Mouse (Mus musculus) lung, postnatal 10 days (tissue): Measurements from ENCODE around the gene Tmem94.

Experiments used
- DNase-seq: peaks from one replicate; pipeline ENCODE4 v3.0.0; 2021

Tmem94 gene

DNA sequence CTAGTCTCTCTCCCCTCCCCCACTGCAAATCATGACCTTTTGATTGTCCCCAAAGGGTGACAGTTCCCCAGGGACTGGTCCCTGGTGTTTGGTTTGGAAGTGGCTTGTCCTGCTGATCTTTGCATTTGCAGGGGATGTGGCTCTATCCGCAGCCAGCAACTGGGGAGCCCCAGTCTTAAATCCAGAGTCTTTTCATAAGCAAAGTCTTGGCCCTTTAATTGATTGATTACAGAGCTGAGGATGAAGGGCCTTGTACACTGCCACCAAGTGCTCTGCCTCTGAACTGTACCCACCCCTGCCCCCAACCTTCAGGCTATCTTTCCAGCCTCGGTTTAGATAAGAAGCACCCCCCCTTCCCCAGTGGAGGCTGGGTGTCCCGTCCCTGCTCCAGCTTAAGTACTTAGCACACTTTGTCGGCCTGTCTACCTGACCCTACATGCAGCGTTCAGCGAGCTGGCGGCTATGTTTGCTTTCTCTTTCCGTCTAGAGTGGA, 67.8 kb downstream of the Tmem94 start:
- DNase-seq: peak; percentile 70

GRCm38 (mm10) chr11:115834033-115834432, 68.8 kb downstream of the Tmem94 start:
- no peak for DNase-seq

- peak; percentile 56 for DNase-seq
These were observed 71.6 kb downstream of the Tmem94 start for GRCm38 (mm10) chr11:115836656-115837395.

- DNase-seq: no peak
These were observed 72.5 kb downstream of the Tmem94 start for GRCm38 (mm10) chr11:115837606-115838345.

- DNase-seq: peak; percentile 46
These were observed 73.7 kb downstream of the Tmem94 start for GRCm38 (mm10) chr11:115838895-115839311.

- no peak for DNase-seq
These were observed 74.5 kb downstream of the Tmem94 start for GRCm38 (mm10) chr11:115839732-115840131.

DNA sequence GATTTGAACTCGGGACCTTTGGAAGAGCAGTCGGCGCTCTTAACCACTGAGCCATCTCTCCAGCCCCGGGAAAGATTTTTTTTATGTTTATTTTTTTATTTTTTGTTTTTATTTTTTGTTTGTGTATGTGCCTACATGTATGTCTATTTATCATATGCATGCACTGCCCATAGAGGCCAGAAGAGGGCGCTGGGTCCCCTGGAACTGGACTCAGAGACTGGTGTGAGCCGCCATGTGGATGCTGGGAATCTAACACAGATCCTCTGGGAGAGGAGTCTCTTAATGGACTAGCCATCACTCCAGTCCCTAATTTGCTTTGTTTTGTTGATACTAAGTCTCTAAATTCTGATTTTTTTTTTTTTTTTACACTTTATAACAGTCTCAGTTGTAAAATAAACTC, 75.8 kb downstream of the Tmem94 start:
- no peak for DNase-seq

- DNase-seq: peak; percentile 55
These were observed 76.8 kb downstream of the Tmem94 start for GRCm38 (mm10) chr11:115841961-115842550.

GRCm38 (mm10) chr11:115843141-115843890, 78.1 kb downstream of the Tmem94 start:
- DNase-seq: no peak

- DNase-seq: peak; percentile 40
These were observed 78.6 kb downstream of the Tmem94 start for GRCm38 (mm10) chr11:115843891-115844239.

GRCm38 (mm10) chr11:115844240-115844639, 79.0 kb downstream of the Tmem94 start:
- DNase-seq: no peak

GRCm38 (mm10) chr11:115845819-115846218, 80.6 kb downstream of the Tmem94 start:
- no peak for DNase-seq
